Mouse (Mus musculus): ENCODE measurements around the gene Hoxa6. TPM values are rescaled to one million over a fixed set of nuclear protein-coding genes. Genes with fewer than 3 reads are reported as not detected.

Gene Hoxa6
- total RNA-seq, 2 experiments from 2014 or later = not detected

- no peak for ATAC-seq (replicated peaks; ENCODE audit: low FRiP score, low TSS enrichment, poor library complexity, severe bottlenecking)
Observed at GRCm38 (mm10) chr6:52186500-52186899, 22.0 kb downstream of the Hoxa6 start.

- no peak for ATAC-seq (replicated peaks; ENCODE audit: low FRiP score, low TSS enrichment, poor library complexity, severe bottlenecking)
Observed at GRCm38 (mm10) chr6:52185834-52186233, 22.7 kb downstream of the Hoxa6 start.

GRCm38 (mm10) chr6:52185222-52185621, 23.3 kb downstream of the Hoxa6 start:
- no peak for ATAC-seq (replicated peaks; ENCODE audit: low FRiP score, low TSS enrichment, poor library complexity, severe bottlenecking)

GRCm38 (mm10) chr6:52184668-52185067, 23.9 kb downstream of the Hoxa6 start:
- no peak for ATAC-seq (replicated peaks; ENCODE audit: low FRiP score, low TSS enrichment, poor library complexity, severe bottlenecking)

- no peak for ATAC-seq (replicated peaks; ENCODE audit: low FRiP score, low TSS enrichment, poor library complexity, severe bottlenecking)
Observed at GRCm38 (mm10) chr6:52183311-52184080, 25.0 kb downstream of the Hoxa6 start.

- ATAC-seq (replicated peaks; ENCODE audit: low FRiP score, low TSS enrichment, poor library complexity, severe bottlenecking) = no peak
Observed at GRCm38 (mm10) chr6:52182793-52183192, 25.7 kb downstream of the Hoxa6 start.

GRCm38 (mm10) chr6:52182030-52182429, 26.5 kb downstream of the Hoxa6 start:
- no peak for ATAC-seq (replicated peaks; ENCODE audit: low FRiP score, low TSS enrichment, poor library complexity, severe bottlenecking)

- no peak for ATAC-seq (replicated peaks; ENCODE audit: low FRiP score, low TSS enrichment, poor library complexity, severe bottlenecking)
Observed at GRCm38 (mm10) chr6:52180726-52181125, 27.8 kb downstream of the Hoxa6 start.

- ATAC-seq (replicated peaks; ENCODE audit: low FRiP score, low TSS enrichment, poor library complexity, severe bottlenecking) = no peak
Observed at GRCm38 (mm10) chr6:52180213-52180710, 28.3 kb downstream of the Hoxa6 start.

GRCm38 (mm10) chr6:52179690-52180089, 28.8 kb downstream of the Hoxa6 start:
- no peak for ATAC-seq (replicated peaks; ENCODE audit: low FRiP score, low TSS enrichment, poor library complexity, severe bottlenecking)

GRCm38 (mm10) chr6:52178918-52179665, 29.4 kb downstream of the Hoxa6 start:
- ATAC-seq (replicated peaks; ENCODE audit: low FRiP score, low TSS enrichment, poor library complexity, severe bottlenecking) = no peak

GRCm38 (mm10) chr6:52177806-52178205, 30.7 kb downstream of the Hoxa6 start:
- no peak for ATAC-seq (replicated peaks; ENCODE audit: low FRiP score, low TSS enrichment, poor library complexity, severe bottlenecking)

GRCm38 (mm10) chr6:52177061-52177735, 31.3 kb downstream of the Hoxa6 start, which contains the start of gene 5730596B20Rik:
TSS of gene 5730596B20Rik (plus strand) at chr6:52177498.
- ATAC-seq (replicated peaks; ENCODE audit: low FRiP score, low TSS enrichment, poor library complexity, severe bottlenecking) = no peak

GRCm38 (mm10) chr6:52176391-52176790, 32.1 kb downstream of the Hoxa6 start:
- no peak for ATAC-seq (replicated peaks; ENCODE audit: low FRiP score, low TSS enrichment, poor library complexity, severe bottlenecking)

- ATAC-seq (replicated peaks; ENCODE audit: low FRiP score, low TSS enrichment, poor library complexity, severe bottlenecking) = no peak
Observed at GRCm38 (mm10) chr6:52175864-52176263, 32.7 kb downstream of the Hoxa6 start.

GRCm38 (mm10) chr6:52174968-52175751, 33.4 kb downstream of the Hoxa6 start:
- ATAC-seq (replicated peaks; ENCODE audit: low FRiP score, low TSS enrichment, poor library complexity, severe bottlenecking) = no peak

- no peak for ATAC-seq (replicated peaks; ENCODE audit: low FRiP score, low TSS enrichment, poor library complexity, severe bottlenecking)
Observed at GRCm38 (mm10) chr6:52173648-52174047, 34.9 kb downstream of the Hoxa6 start.

- no peak for ATAC-seq (replicated peaks; ENCODE audit: low FRiP score, low TSS enrichment, poor library complexity, severe bottlenecking)
Observed at GRCm38 (mm10) chr6:52172501-52172900, 36.0 kb downstream of the Hoxa6 start.

- ATAC-seq (replicated peaks; ENCODE audit: low FRiP score, low TSS enrichment, poor library complexity, severe bottlenecking) = no peak
Observed at GRCm38 (mm10) chr6:52171938-52172337, 36.6 kb downstream of the Hoxa6 start.

Data from megakaryocyte-erythroid progenitor cell, adult 5-6 weeks (primary cell).